Mouse (Mus musculus) hindbrain, embryonic 12.5 days (tissue): ENCODE measurements around the gene Cadps. TPM values are rescaled to one million over a fixed set of nuclear protein-coding genes. Genes with fewer than 3 reads are reported as not detected.
A peak's percentile ranks its signal among the peaks of the same experiment; 100 is the strongest.

ENCODE experiments used
- ATAC-seq: fragments of 200-750 bp; cut with Nextera tagmentation; 2 replicates; pipeline ENCODE4 v1.8.0; 2017; ENCODE audit warnings: moderate TSS enrichment; ENCODE audit not compliant: low FRiP score
- H3K27ac ChIP-seq: fragments of 300-500 bp; sonication (generic); 2 replicates; pipeline ENCODE4 v1.5.1; 2016; ENCODE audit warnings: mild to moderate bottlenecking
- H3K27me3 ChIP-seq: fragments of 300-500 bp; sonication (generic); 2 replicates; pipeline ENCODE4 v1.6.1; 2016; ENCODE audit warnings: mild to moderate bottlenecking
- H3K36me3 ChIP-seq: fragments of 300-500 bp; sonication (generic); 2 replicates; pipeline ENCODE4 v1.6.1; 2016; ENCODE audit warnings: mild to moderate bottlenecking
- H3K4me1 ChIP-seq: fragments of 300-500 bp; sonication (generic); 2 replicates; pipeline ENCODE4 v1.6.1; 2016
- H3K4me2 ChIP-seq: fragments of 300-500 bp; sonication (generic); replicated peaks from 2 replicates; pipeline ENCODE4 v1.6.1; 2016; ENCODE audit warnings: mild to moderate bottlenecking
- H3K4me3 ChIP-seq: fragments of 300-500 bp; sonication (generic); 2 replicates; pipeline ENCODE4 v1.5.1; 2016; ENCODE audit warnings: mild to moderate bottlenecking
- H3K9ac ChIP-seq: fragments of 300-500 bp; sonication (generic); 2 replicates; pipeline ENCODE4 v1.6.1; 2016; ENCODE audit warnings: mild to moderate bottlenecking, moderate library complexity
- H3K9me3 ChIP-seq: fragments of 300-500 bp; sonication (generic); replicated peaks from 2 replicates; pipeline ENCODE4 v1.6.1; 2016; ENCODE audit warnings: mild to moderate bottlenecking
- WGBS: fragments of 180-500 bp; shearing (Covaris S2); methylation state at CpG from one replicate; pipeline ENCODE4 v1.1.7; 2016; 5-methylcytosine and 5-hydroxymethylcytosine counted together
- polyA plus RNA-seq: library from polyadenylated mRNA; unstranded; fragments of >200 nt; fragmentation: Nextera tagmentation; extraction: Ambion mirVana; gene quantifications from 2 replicates; pipeline ENCODE4 v1.2.1, GENCODE M21; 2016

The Cadps gene
- 21.0 and 21.8 TPM in 2 replicates for polyA plus RNA-seq

GRCm38 (mm10) chr14:12822491-12823219 lies at the start of gene Cadps:
Cadps (minus strand) TSS chr14:12823079.
- peak within 1 kb of the TSS; percentile 71 for H3K4me2 ChIP-seq
- H3K27ac ChIP-seq = peak within 1 kb of the TSS; percentile 98
- no peaks in the 10 kb centered on the region for H3K9me3 ChIP-seq
- H3K4me3 ChIP-seq = peak within 1 kb of the TSS; percentile 77
- under 1% methylated on average over 64 of the region's 71 CpGs for WGBS
- H3K9ac ChIP-seq = peak within 1 kb of the TSS; percentile 96
- peaks cover 3% of the 10 kb centered on the region for H3K27me3 ChIP-seq
- no peaks in the 10 kb centered on the region for H3K36me3 ChIP-seq
- 0 out of 2 replicates have a peak, but pooled peaks cover 8% of the 10 kb centered on the region for H3K4me1 ChIP-seq
- peak; percentile 80 for ATAC-seq

DNA sequence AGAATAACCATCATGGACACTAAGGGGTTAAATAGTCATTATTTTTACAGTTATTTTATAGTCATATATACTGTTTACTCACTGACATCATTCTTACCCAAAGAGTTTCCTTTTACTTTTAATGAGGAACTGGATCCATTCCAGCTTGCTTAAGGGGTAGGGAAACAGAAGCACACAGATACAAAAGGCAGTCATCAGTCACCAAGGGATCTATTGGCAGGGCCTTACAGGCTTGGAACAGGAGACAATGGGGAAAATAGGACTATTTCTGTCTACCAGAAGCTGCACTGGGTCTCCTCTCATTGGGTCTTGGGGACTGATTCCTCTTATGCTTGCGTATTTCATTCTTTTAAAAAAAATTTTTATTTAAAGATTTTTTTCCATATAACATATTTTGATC lies 46.7 kb upstream of the Cadps start:
- Histone ChIP-seq H3K4me1 (no peaks in the 10 kb centered on the region), H3K27me3 (no peaks in the 10 kb centered on the region), H3K9ac (no peak overlapping the region), H3K36me3 (no peaks in the 10 kb centered on the region), H3K9me3 (no peaks in the 10 kb centered on the region), H3K27ac (no peak overlapping the region), H3K4me2 (no peak overlapping the region), H3K4me3 (no peak overlapping the region)
- WGBS = 91% methylated on average over 1 of the region's 1 CpGs
- no peak for ATAC-seq

GRCm38 (mm10) chr14:12865258-12865657 lies 42.4 kb upstream of the Cadps start:
- H3K9me3 ChIP-seq = no peaks in the 10 kb centered on the region
- 73% methylated on average over 2 of the region's 2 CpGs for WGBS
- no peaks in the 10 kb centered on the region for H3K27me3 ChIP-seq
- no peak overlapping the region for H3K27ac ChIP-seq
- H3K36me3 ChIP-seq = no peaks in the 10 kb centered on the region
- H3K9ac ChIP-seq = no peak overlapping the region
- no peaks in the 10 kb centered on the region for H3K4me1 ChIP-seq
- H3K4me2 ChIP-seq = no peak overlapping the region
- no peak overlapping the region for H3K4me3 ChIP-seq
- no peak for ATAC-seq

GRCm38 (mm10) chr14:12843860-12844259 lies 21.0 kb upstream of the Cadps start:
- Histone ChIP-seq H3K27me3 (no peaks in the 10 kb centered on the region), H3K4me1 (no peaks in the 10 kb centered on the region), H3K4me2 (no peak overlapping the region), H3K36me3 (no peaks in the 10 kb centered on the region), H3K9ac (no peak overlapping the region), H3K9me3 (no peaks in the 10 kb centered on the region), H3K4me3 (no peak overlapping the region), H3K27ac (no peak overlapping the region)
- no peak for ATAC-seq

DNA sequence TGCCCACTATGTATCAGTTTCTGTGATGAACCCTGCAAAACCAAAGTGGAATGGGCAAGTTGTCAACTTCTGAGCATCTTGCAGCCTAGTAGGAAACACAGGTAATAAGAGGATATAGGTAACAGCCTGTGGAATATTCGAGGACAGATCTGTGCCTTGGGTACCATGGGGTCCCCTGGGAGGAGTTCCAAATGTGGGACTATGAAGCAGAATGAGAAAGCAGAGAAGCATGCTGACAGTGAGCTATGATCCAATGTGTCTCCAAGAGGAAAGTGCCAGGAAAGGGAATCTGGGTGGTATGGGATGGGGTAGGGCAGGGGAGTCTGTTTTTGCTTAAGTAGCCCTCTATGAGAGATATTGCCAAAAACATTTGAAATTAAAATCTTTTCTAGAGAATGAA lies 16.6 kb upstream of the Cadps start:
- H3K9me3 ChIP-seq = no peaks in the 10 kb centered on the region
- H3K4me3 ChIP-seq = no peak overlapping the region
- H3K36me3 ChIP-seq = no peaks in the 10 kb centered on the region
- no peaks in the 10 kb centered on the region for H3K27me3 ChIP-seq
- no peak overlapping the region for H3K4me2 ChIP-seq
- 70% methylated on average over 1 of the region's 1 CpGs for WGBS
- no peaks in the 10 kb centered on the region for H3K4me1 ChIP-seq
- no peak overlapping the region for H3K27ac ChIP-seq
- ATAC-seq = no peak
- no peak overlapping the region for H3K9ac ChIP-seq

DNA sequence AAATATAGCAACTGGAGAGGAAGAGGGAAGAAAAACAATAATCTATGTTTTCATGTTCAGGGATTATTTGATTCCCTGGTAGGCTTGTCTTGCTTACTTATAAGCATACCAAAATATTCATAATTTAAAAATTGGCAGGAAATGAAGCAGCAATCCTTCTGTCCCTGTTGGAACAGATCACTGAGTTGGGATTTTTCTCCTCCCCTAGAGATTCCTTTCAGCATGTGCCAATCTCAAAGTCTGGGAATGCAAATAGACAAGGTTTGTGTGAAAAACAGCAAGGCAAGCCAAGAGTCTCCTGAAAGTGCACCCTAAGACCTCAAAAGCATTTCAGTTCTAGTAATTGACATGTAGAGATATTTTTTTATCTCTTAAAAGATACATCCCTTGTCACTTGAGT lies 16.1 kb upstream of the Cadps start:
- no peaks in the 10 kb centered on the region for H3K36me3 ChIP-seq
- H3K9ac ChIP-seq = no peak overlapping the region
- H3K4me1 ChIP-seq = no peaks in the 10 kb centered on the region
- no peak for ATAC-seq
- H3K4me3 ChIP-seq = no peak overlapping the region
- no peaks in the 10 kb centered on the region for H3K9me3 ChIP-seq
- H3K27me3 ChIP-seq = no peaks in the 10 kb centered on the region
- no peak overlapping the region for H3K27ac ChIP-seq
- no peak overlapping the region for H3K4me2 ChIP-seq

- Histone ChIP-seq H3K9ac (no peak overlapping the region), H3K4me2 (no peak overlapping the region), H3K9me3 (no peaks in the 10 kb centered on the region), H3K4me3 (no peak overlapping the region), H3K27ac (no peak overlapping the region), H3K27me3 (no peaks in the 10 kb centered on the region), H3K36me3 (no peaks in the 10 kb centered on the region), H3K4me1 (no peaks in the 10 kb centered on the region)
- no peak for ATAC-seq
Measured at GRCm38 (mm10) chr14:12838323-12838722, 15.4 kb upstream of the Cadps start.

DNA sequence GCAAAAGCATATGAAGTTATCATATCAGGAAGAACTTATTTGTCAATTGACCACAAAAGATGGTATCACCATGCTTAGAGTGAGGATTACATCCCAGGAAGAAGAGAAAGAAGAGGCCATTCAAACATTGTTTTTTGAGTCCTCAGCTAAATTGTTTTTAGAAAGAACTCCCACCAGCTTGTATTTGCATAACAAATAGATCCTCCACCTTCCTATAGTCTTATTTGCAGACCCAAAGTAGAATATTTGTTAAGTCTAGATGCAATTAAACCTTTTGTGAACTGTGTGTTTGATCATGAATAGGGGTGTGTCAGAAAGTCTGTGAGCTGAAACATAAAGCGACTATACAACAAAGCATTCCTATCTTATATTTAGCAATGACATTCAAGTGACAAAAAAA lies 15.0 kb upstream of the Cadps start:
- ATAC-seq = no peak
- Histone ChIP-seq H3K27me3 (no peaks in the 10 kb centered on the region), H3K9me3 (no peaks in the 10 kb centered on the region), H3K4me1 (no peaks in the 10 kb centered on the region), H3K9ac (no peak overlapping the region), H3K36me3 (no peaks in the 10 kb centered on the region), H3K4me2 (no peak overlapping the region), H3K27ac (no peak overlapping the region), H3K4me3 (no peak overlapping the region)
- 13% methylated on average over 1 of the region's 1 CpGs for WGBS

GRCm38 (mm10) chr14:12823781-12824180 lies 902 bp upstream of the Cadps start:
- no peak for ATAC-seq
- H3K27me3 ChIP-seq = peaks cover 3% of the 10 kb centered on the region
- 16% methylated on average over 6 of the region's 6 CpGs for WGBS
- no peaks in the 10 kb centered on the region for H3K36me3 ChIP-seq
- H3K9me3 ChIP-seq = no peaks in the 10 kb centered on the region
- no peak overlapping the region for H3K9ac ChIP-seq
- H3K4me2 ChIP-seq = peak overlapping the region; percentile 71
- H3K4me1 ChIP-seq = 0 out of 2 replicates have a peak, but pooled peaks cover 8% of the 10 kb centered on the region
- H3K27ac ChIP-seq = no peak overlapping the region
- H3K4me3 ChIP-seq = no peak overlapping the region

DNA sequence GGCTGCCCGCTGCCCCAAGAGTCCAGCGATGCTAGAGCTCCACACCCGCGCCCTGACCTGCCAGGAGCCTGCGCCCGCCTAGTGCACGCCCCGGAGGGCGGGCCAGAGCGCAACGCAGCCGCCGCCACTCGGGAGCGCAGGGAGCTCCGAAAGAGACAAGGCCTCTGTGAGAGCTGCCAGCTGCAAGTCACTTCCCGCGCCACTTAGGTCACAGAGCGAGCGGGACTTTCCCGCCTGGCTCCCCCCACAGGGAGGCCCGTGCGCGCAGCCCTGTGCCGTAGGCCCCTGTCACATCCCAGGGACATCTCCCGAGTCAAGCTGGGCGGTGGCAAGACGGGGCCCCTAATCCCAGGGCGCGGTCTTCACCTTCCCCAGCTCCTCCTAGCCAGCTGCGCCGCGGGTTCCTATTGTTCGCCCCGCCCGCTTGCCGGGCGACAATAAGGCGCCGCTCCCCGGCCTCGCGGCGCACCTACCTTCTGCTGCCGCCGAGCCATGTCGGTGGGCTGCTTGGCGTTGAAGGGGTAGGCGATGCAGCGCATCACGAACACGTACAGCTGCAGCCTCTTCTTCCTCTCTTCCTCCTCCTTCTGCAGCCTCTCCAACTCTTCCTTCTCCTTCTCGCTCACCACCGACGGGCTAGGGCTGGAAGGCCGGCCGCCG lies 918 bp downstream of the Cadps start:
- peak overlapping the region; percentile 98 for H3K27ac ChIP-seq
- H3K4me3 ChIP-seq = peak overlapping the region; percentile 77
- H3K9me3 ChIP-seq = no peaks in the 10 kb centered on the region
- H3K9ac ChIP-seq = peak overlapping the region; percentile 96
- ATAC-seq = peak; percentile 78
- no peaks in the 10 kb centered on the region for H3K36me3 ChIP-seq
- peaks cover 3% of the 10 kb centered on the region for H3K27me3 ChIP-seq
- under 1% methylated on average over 54 of the region's 58 CpGs for WGBS
- 0 out of 2 replicates have a peak, but pooled peaks cover 8% of the 10 kb centered on the region for H3K4me1 ChIP-seq
- H3K4me2 ChIP-seq = peak overlapping the region; percentile 71

GRCm38 (mm10) chr14:12821156-12821813 lies 1.6 kb downstream of the Cadps start:
- under 1% methylated on average over 13 of the region's 13 CpGs for WGBS
- H3K27ac ChIP-seq = peak overlapping the region; percentile 98
- H3K36me3 ChIP-seq = no peaks in the 10 kb centered on the region
- H3K27me3 ChIP-seq = peaks cover 3% of the 10 kb centered on the region
- H3K9me3 ChIP-seq = no peaks in the 10 kb centered on the region
- H3K4me2 ChIP-seq = peak overlapping the region; percentile 71
- peak; percentile 36 for ATAC-seq
- H3K9ac ChIP-seq = peak overlapping the region; percentile 96
- H3K4me1 ChIP-seq = 0 out of 2 replicates have a peak, but pooled peaks cover 8% of the 10 kb centered on the region
- H3K4me3 ChIP-seq = peak overlapping the region; percentile 77

- H3K4me3 ChIP-seq = no peak overlapping the region
- H3K27me3 ChIP-seq = peaks cover 3% of the 10 kb centered on the region
- no peak overlapping the region for H3K27ac ChIP-seq
- 0 out of 2 replicates have a peak, but pooled peaks cover 8% of the 10 kb centered on the region for H3K4me1 ChIP-seq
- peak overlapping the region; percentile 71 for H3K4me2 ChIP-seq
- H3K36me3 ChIP-seq = no peaks in the 10 kb centered on the region
- 82% methylated on average over 1 of the region's 1 CpGs for WGBS
- no peak for ATAC-seq
- H3K9ac ChIP-seq = no peak overlapping the region
- H3K9me3 ChIP-seq = no peaks in the 10 kb centered on the region
Measured at GRCm38 (mm10) chr14:12820149-12820548, 2.7 kb downstream of the Cadps start.
